Mouse (Mus musculus) intestine, embryonic 15.5 days (tissue): ENCODE measurements around the gene Rfc4. TPM values are rescaled to one million over a fixed set of nuclear protein-coding genes. Genes with fewer than 3 reads are reported as not detected.
A peak's percentile ranks its signal among the peaks of the same experiment; 100 is the strongest.

Experiments used
- ATAC-seq: fragments of 200-750 bp; cut with Nextera tagmentation; 2 replicates; pipeline ENCODE4 v1.8.0; 2017; ENCODE audit warnings: moderate TSS enrichment, moderate library complexity
- H3K27ac ChIP-seq: fragments of 300-500 bp; sonication (generic); 2 replicates; pipeline ENCODE4 v1.5.1; 2015; ENCODE audit warnings: mild to moderate bottlenecking, inconsistent platforms
- H3K27me3 ChIP-seq: fragments of 300-500 bp; sonication (generic); replicated peaks from 2 replicates; pipeline ENCODE4 v1.6.1; 2015; ENCODE audit warnings: inconsistent platforms
- H3K36me3 ChIP-seq: fragments of 300-500 bp; sonication (generic); 2 replicates; pipeline ENCODE4 v1.6.1; 2015; ENCODE audit warnings: inconsistent platforms
- H3K4me1 ChIP-seq: fragments of 300-500 bp; sonication (generic); replicated peaks from 2 replicates; pipeline ENCODE4 v1.6.1; 2015; ENCODE audit warnings: inconsistent platforms
- H3K4me2 ChIP-seq: fragments of 300-500 bp; sonication (generic); replicated peaks from 2 replicates; pipeline ENCODE4 v1.6.1; 2015; ENCODE audit warnings: mild to moderate bottlenecking, inconsistent platforms
- H3K4me3 ChIP-seq: fragments of 300-500 bp; sonication (generic); replicated peaks from 2 replicates; pipeline ENCODE4 v1.5.1; 2015; ENCODE audit warnings: inconsistent platforms
- H3K9ac ChIP-seq: fragments of 300-500 bp; sonication (generic); 2 replicates; pipeline ENCODE4 v1.6.1; 2015; ENCODE audit warnings: inconsistent platforms
- H3K9me3 ChIP-seq: fragments of 300-500 bp; sonication (generic); 2 replicates; pipeline ENCODE4 v1.6.1; 2016; ENCODE audit warnings: inconsistent platforms
- WGBS: fragments of 180-500 bp; shearing (Covaris S2); methylation state at CpG from one replicate; pipeline ENCODE4 v1.1.7; 2015; 5-methylcytosine and 5-hydroxymethylcytosine counted together
- polyA plus RNA-seq: library from polyadenylated mRNA; unstranded; fragments of >200 nt; fragmentation: Nextera tagmentation; extraction: Ambion mirVana; gene quantifications from 2 replicates; pipeline ENCODE4 v1.2.1, GENCODE M21; 2015

Rfc4 gene
- polyA plus RNA-seq = 118 and 130 TPM in 2 replicates

- under 1% methylated on average over 51 of the region's 51 CpGs for WGBS
- Histone ChIP-seq H3K9ac (peak within 1 kb of the TSS; percentile 94), H3K27ac (peak within 1 kb of the TSS; percentile 99), H3K4me1 (peaks cover 4% of the 10 kb centered on the region; the same call in 1 of the 2 replicates), H3K36me3 (peaks cover 6% of the 10 kb centered on the region; the same call in 1 of the 2 replicates), H3K27me3 (no peaks in the 10 kb centered on the region), H3K4me2 (peak within 1 kb of the TSS; percentile 71), H3K4me3 (peak within 1 kb of the TSS; percentile 86), H3K9me3 (no peaks in the 10 kb centered on the region)
- ATAC-seq = peak; percentile 96
These were observed at the start of gene Rfc4 for GRCm38 (mm10) chr16:23127673-23128375. TSS of gene Rfc4 (minus strand) at chr16:23127737.

- no peak overlapping the region for H3K4me3 ChIP-seq
- H3K36me3 ChIP-seq = no peaks in the 10 kb centered on the region
- no peaks in the 10 kb centered on the region for H3K9me3 ChIP-seq
- WGBS = 42% methylated on average over 3 of the region's 3 CpGs
- no peak overlapping the region for H3K27ac ChIP-seq
- H3K4me2 ChIP-seq = no peak overlapping the region
- ATAC-seq = no peak
- no peaks in the 10 kb centered on the region for H3K4me1 ChIP-seq
- H3K9ac ChIP-seq = no peak overlapping the region
- no peaks in the 10 kb centered on the region for H3K27me3 ChIP-seq
These were observed 48.4 kb upstream of the Rfc4 start for GRCm38 (mm10) chr16:23175956-23176355.

- no peak overlapping the region for H3K9ac ChIP-seq
- no peak overlapping the region for H3K4me2 ChIP-seq
- no peaks in the 10 kb centered on the region for H3K4me1 ChIP-seq
- H3K4me3 ChIP-seq = no peak overlapping the region
- H3K36me3 ChIP-seq = no peaks in the 10 kb centered on the region
- ATAC-seq = no peak
- H3K27me3 ChIP-seq = no peaks in the 10 kb centered on the region
- no peak overlapping the region for H3K27ac ChIP-seq
- H3K9me3 ChIP-seq = no peaks in the 10 kb centered on the region
- WGBS = 86% methylated on average over 5 of the region's 5 CpGs
These were observed 47.3 kb upstream of the Rfc4 start for GRCm38 (mm10) chr16:23174855-23175254.

- Histone ChIP-seq H3K27me3 (no peaks in the 10 kb centered on the region), H3K36me3 (no peaks in the 10 kb centered on the region), H3K4me2 (no peak overlapping the region), H3K4me3 (no peak overlapping the region), H3K27ac (no peak overlapping the region), H3K4me1 (no peaks in the 10 kb centered on the region), H3K9ac (no peak overlapping the region), H3K9me3 (no peaks in the 10 kb centered on the region)
- WGBS = 92% methylated on average over 5 of the region's 5 CpGs
- ATAC-seq = no peak
These were observed 46.4 kb upstream of the Rfc4 start for GRCm38 (mm10) chr16:23173904-23174303.

- Histone ChIP-seq H3K36me3 (no peaks in the 10 kb centered on the region), H3K4me2 (no peak overlapping the region), H3K4me3 (no peak overlapping the region), H3K9ac (no peak overlapping the region), H3K9me3 (no peaks in the 10 kb centered on the region), H3K27ac (no peak overlapping the region), H3K27me3 (no peaks in the 10 kb centered on the region), H3K4me1 (no peaks in the 10 kb centered on the region)
- no peak for ATAC-seq
- 82% methylated on average over 3 of the region's 3 CpGs for WGBS
These were observed 43.3 kb upstream of the Rfc4 start for GRCm38 (mm10) chr16:23170813-23171212.

GRCm38 (mm10) chr16:23167079-23167478 is 39.5 kb upstream of the Rfc4 start:
- no peaks in the 10 kb centered on the region for H3K9me3 ChIP-seq
- H3K4me2 ChIP-seq = no peak overlapping the region
- H3K36me3 ChIP-seq = no peaks in the 10 kb centered on the region
- no peaks in the 10 kb centered on the region for H3K27me3 ChIP-seq
- no peak for ATAC-seq
- no peaks in the 10 kb centered on the region for H3K4me1 ChIP-seq
- no peak overlapping the region for H3K27ac ChIP-seq
- 54% methylated on average over 5 of the region's 5 CpGs for WGBS
- no peak overlapping the region for H3K4me3 ChIP-seq
- no peak overlapping the region for H3K9ac ChIP-seq

- ATAC-seq = no peak
- Histone ChIP-seq H3K36me3 (no peaks in the 10 kb centered on the region), H3K27ac (no peak overlapping the region), H3K27me3 (no peaks in the 10 kb centered on the region), H3K4me3 (no peak overlapping the region), H3K9me3 (no peaks in the 10 kb centered on the region), H3K9ac (no peak overlapping the region), H3K4me2 (no peak overlapping the region), H3K4me1 (no peaks in the 10 kb centered on the region)
- 79% methylated on average over 1 of the region's 1 CpGs for WGBS
These were observed 39.1 kb upstream of the Rfc4 start for GRCm38 (mm10) chr16:23166646-23167045.

GRCm38 (mm10) chr16:23165441-23165840 is 37.9 kb upstream of the Rfc4 start:
- Histone ChIP-seq H3K27me3 (no peaks in the 10 kb centered on the region), H3K4me1 (no peaks in the 10 kb centered on the region), H3K9me3 (no peaks in the 10 kb centered on the region), H3K4me2 (no peak overlapping the region), H3K36me3 (no peaks in the 10 kb centered on the region), H3K27ac (no peak overlapping the region), H3K4me3 (no peak overlapping the region), H3K9ac (no peak overlapping the region)
- ATAC-seq = no peak
- 70% methylated on average over 9 of the region's 9 CpGs for WGBS

- Histone ChIP-seq H3K4me1 (no peaks in the 10 kb centered on the region), H3K4me3 (no peak overlapping the region), H3K36me3 (no peaks in the 10 kb centered on the region), H3K27me3 (no peaks in the 10 kb centered on the region), H3K9ac (no peak overlapping the region), H3K9me3 (no peaks in the 10 kb centered on the region), H3K27ac (no peak overlapping the region), H3K4me2 (no peak overlapping the region)
- WGBS = 58% methylated on average over 6 of the region's 6 CpGs
- no peak for ATAC-seq
These were observed 36.9 kb upstream of the Rfc4 start for GRCm38 (mm10) chr16:23164443-23164842.

GRCm38 (mm10) chr16:23162116-23162515 is 34.6 kb upstream of the Rfc4 start:
- WGBS = 85% methylated on average over 3 of the region's 3 CpGs

GRCm38 (mm10) chr16:23159749-23160148 is 32.2 kb upstream of the Rfc4 start:
- H3K27me3 ChIP-seq = no peaks in the 10 kb centered on the region
- H3K36me3 ChIP-seq = no peaks in the 10 kb centered on the region
- H3K9ac ChIP-seq = no peak overlapping the region
- ATAC-seq = no peak
- no peaks in the 10 kb centered on the region for H3K9me3 ChIP-seq
- no peak overlapping the region for H3K4me3 ChIP-seq
- H3K4me2 ChIP-seq = no peak overlapping the region
- no peaks in the 10 kb centered on the region for H3K4me1 ChIP-seq
- H3K27ac ChIP-seq = no peak overlapping the region
- WGBS = 53% methylated on average over 2 of the region's 2 CpGs

More at GRCm38 (mm10) chr16:23162116-23162515, 34.6 kb upstream of the Rfc4 start:
- no peak overlapping the region for H3K9ac ChIP-seq
- no peak overlapping the region for H3K4me3 ChIP-seq
- no peaks in the 10 kb centered on the region for H3K36me3 ChIP-seq
- H3K4me2 ChIP-seq = no peak overlapping the region
- H3K9me3 ChIP-seq = no peaks in the 10 kb centered on the region
- no peaks in the 10 kb centered on the region for H3K4me1 ChIP-seq
- no peaks in the 10 kb centered on the region for H3K27me3 ChIP-seq
- ATAC-seq = no peak
- H3K27ac ChIP-seq = no peak overlapping the region

- 52% methylated on average over 2 of the region's 2 CpGs for WGBS
- ATAC-seq = no peak
These were observed 31.4 kb upstream of the Rfc4 start for GRCm38 (mm10) chr16:23158957-23159356.

GRCm38 (mm10) chr16:23158292-23158691 is 30.8 kb upstream of the Rfc4 start:
- Histone ChIP-seq H3K4me2 (no peak overlapping the region), H3K9me3 (no peaks in the 10 kb centered on the region), H3K27me3 (no peaks in the 10 kb centered on the region), H3K27ac (no peak overlapping the region), H3K4me3 (no peak overlapping the region), H3K36me3 (no peaks in the 10 kb centered on the region), H3K4me1 (no peaks in the 10 kb centered on the region), H3K9ac (no peak overlapping the region)
- no peak for ATAC-seq
- WGBS = 82% methylated on average over 7 of the region's 7 CpGs

More at GRCm38 (mm10) chr16:23158957-23159356, 31.4 kb upstream of the Rfc4 start:
- no peaks in the 10 kb centered on the region for H3K36me3 ChIP-seq
- H3K27me3 ChIP-seq = no peaks in the 10 kb centered on the region
- no peak overlapping the region for H3K9ac ChIP-seq
- H3K9me3 ChIP-seq = no peaks in the 10 kb centered on the region
- H3K4me3 ChIP-seq = no peak overlapping the region
- no peak overlapping the region for H3K4me2 ChIP-seq
- H3K4me1 ChIP-seq = no peaks in the 10 kb centered on the region
- no peak overlapping the region for H3K27ac ChIP-seq
